In the genomic region with DNA sequence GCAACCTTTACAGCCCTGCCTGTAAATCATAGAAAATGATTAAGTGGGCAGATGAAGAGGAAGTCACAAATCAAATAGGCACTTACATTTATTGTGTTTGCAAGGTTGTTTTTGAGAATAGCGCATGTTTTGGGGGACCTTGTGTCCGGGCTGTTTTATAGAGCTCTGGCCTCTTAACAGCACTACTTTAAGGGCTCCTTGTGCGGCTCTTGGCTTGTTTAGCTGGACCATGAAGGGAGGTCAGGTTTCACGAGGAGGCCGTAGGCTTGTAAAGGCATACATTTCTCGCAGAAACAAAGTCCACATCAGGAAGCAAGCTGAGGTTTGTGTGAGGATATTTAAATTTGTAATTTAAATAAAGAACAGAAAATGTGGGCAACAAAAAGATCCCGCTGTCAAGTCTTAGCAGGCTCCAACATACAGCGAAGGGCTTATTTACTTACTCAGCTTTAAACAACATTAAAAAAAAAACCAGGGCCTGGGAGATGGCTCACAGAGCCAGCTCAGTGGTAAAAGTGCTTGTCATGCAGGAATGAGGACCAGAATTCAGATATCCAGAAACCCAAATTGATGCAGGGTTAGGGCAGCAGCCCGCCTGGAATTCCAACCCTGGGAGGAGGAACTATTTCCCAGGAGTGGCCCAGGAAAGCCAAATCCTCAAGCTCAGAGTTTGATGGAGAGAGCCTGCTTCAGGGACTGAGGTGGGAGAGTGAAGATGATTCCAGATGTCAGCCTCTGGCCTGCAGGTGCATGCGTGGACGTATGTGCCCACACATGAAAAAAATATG, we compare ENCODE assay signal across 14 mouse cellular contexts. TPM values are rescaled to one million over a fixed set of nuclear protein-coding genes. Genes with fewer than 3 reads are reported as not detected.
A peak's percentile ranks its signal among the peaks of the same experiment; 100 is the strongest.
DNase-seq lines count a peak whose midpoint lies in the region; ATAC-seq and TF ChIP-seq lines count a peak whose summit lies in the region.
"Had no signal": no experiment of that assay in that cellular context is flagged by ENCODE, and none has a peak within 500 bp of the region (broad histone marks: within the 10 kb centered on the region; RNA-seq: fewer than 3 reads in every experiment).

No protein-coding gene starts in this region.

- WGBS in forebrain, embryonic 10.5 days = 70% methylated on average over 11 of the region's 11 CpGs
- WGBS in forebrain, embryonic 12.5 days = 57% methylated on average over 11 of the region's 11 CpGs
- WGBS in kidney, postnatal 0 days = 27% methylated on average over 11 of the region's 11 CpGs
- WGBS in kidney, adult 2 months = 59% methylated on average over 11 of the region's 11 CpGs
- 37% methylated on average over 11 of the region's 11 CpGs for WGBS in embryonic facial prominence, embryonic 15.5 days

- peak overlapping the region; percentile 56; the same call in 1 of the 2 replicates for H3K27ac ChIP-seq in forebrain, embryonic 10.5 days
- H3K27ac ChIP-seq in forebrain, embryonic 12.5 days = no peak overlapping the region
- H3K27ac ChIP-seq in kidney, postnatal 0 days = no peak overlapping the region
- H3K27ac ChIP-seq in kidney, adult 2 months (ENCODE audit: insufficient read depth, low read depth, low read length) = no peak overlapping the region
- peak overlapping the region; percentile 80 for H3K27ac ChIP-seq in embryonic facial prominence, embryonic 15.5 days (replicated peaks)

- H3K9me3 ChIP-seq in forebrain, embryonic 10.5 days = no peaks in the 10 kb centered on the region
- H3K9me3 ChIP-seq in forebrain, embryonic 12.5 days = no peaks in the 10 kb centered on the region
- no peaks in the 10 kb centered on the region for H3K9me3 ChIP-seq in kidney, postnatal 0 days (replicated peaks; ENCODE audit: low read length)
- no peaks in the 10 kb centered on the region for H3K9me3 ChIP-seq in embryonic facial prominence, embryonic 15.5 days (replicated peaks)

- no peaks in the 10 kb centered on the region for H3K27me3 ChIP-seq in forebrain, embryonic 10.5 days (ENCODE audit: poor library complexity, severe bottlenecking)
- H3K27me3 ChIP-seq in forebrain, embryonic 12.5 days = 0 out of 2 replicates have a peak, but pooled peaks cover 5% of the 10 kb centered on the region
- H3K27me3 ChIP-seq in kidney, postnatal 0 days (ENCODE audit: insufficient read depth, low read length) = no peaks in the 10 kb centered on the region
- H3K27me3 ChIP-seq in kidney, adult 2 months (replicated peaks; ENCODE audit: control insufficient read depth, insufficient read depth, low read length) = no peaks in the 10 kb centered on the region
- H3K27me3 ChIP-seq in embryonic facial prominence, embryonic 15.5 days = no peaks in the 10 kb centered on the region

- H3K4me1 ChIP-seq in forebrain, embryonic 10.5 days = peaks cover 45% of the 10 kb centered on the region
- H3K4me1 ChIP-seq in forebrain, embryonic 12.5 days = peaks cover 26% of the 10 kb centered on the region
- H3K4me1 ChIP-seq in kidney, postnatal 0 days (replicated peaks; ENCODE audit: insufficient read depth, low read length) = peaks cover 11% of the 10 kb centered on the region
- no peaks in the 10 kb centered on the region for H3K4me1 ChIP-seq in kidney, adult 2 months (ENCODE audit: control insufficient read depth, insufficient read depth, low read length)
- H3K4me1 ChIP-seq in embryonic facial prominence, embryonic 15.5 days = peaks cover 29% of the 10 kb centered on the region

- no peak for ATAC-seq in forebrain, embryonic 12.5 days (ENCODE audit: low FRiP score)
- no peak; the same call in 1 of the 2 replicates for ATAC-seq in kidney, postnatal 0 days (replicated peaks; ENCODE audit: low FRiP score, low read depth)
- 0 out of 2 replicates have a peak, but pooled peaks have one; percentile 40 for ATAC-seq in embryonic facial prominence, embryonic 15.5 days (ENCODE audit: insufficient number of reproducible peaks, low FRiP score, low TSS enrichment, low read depth)
- ATAC-seq: hindbrain, embryonic 16.5 days had no signal

- H3K4me3 ChIP-seq in forebrain, embryonic 10.5 days = no peak overlapping the region
- H3K4me3 ChIP-seq in forebrain, embryonic 12.5 days (replicated peaks) = no peak overlapping the region
- H3K4me3 ChIP-seq in kidney, postnatal 0 days (replicated peaks; ENCODE audit: low read depth, low read length) = no peak overlapping the region
- no peak overlapping the region for H3K4me3 ChIP-seq in kidney, adult 2 months (ENCODE audit: insufficient read depth, low read depth, low read length)
- no peak overlapping the region for H3K4me3 ChIP-seq in embryonic facial prominence, embryonic 15.5 days (replicated peaks)
- H3K4me3 ChIP-seq: erythroblast, embryonic 14.5 days had no signal

- no peak for DNase-seq in forebrain, embryonic 10.5 days (ENCODE audit: extremely low spot score, low spot score)
- peak; percentile 72 for DNase-seq in kidney, postnatal 0 days (ENCODE audit: low spot score)
- DNase-seq in kidney, adult 2 months = no peak
- DNase-seq in urinary bladder, adult 18-20 months (ENCODE audit: low spot score in 2 of 2) = no peak
- no peak for DNase-seq in cerebellum, adult 9-11 months
- no peak for DNase-seq in thymus, postnatal 0 days (ENCODE audit: low spot score)
- DNase-seq: adrenal gland, postnatal 14 days; cerebellum, adult 9-10 months; gastrocnemius, postnatal 36 days; lung, postnatal 10 days had no signal

- H3K36me3 ChIP-seq in forebrain, embryonic 10.5 days (replicated peaks) = peaks cover 49% of the 10 kb centered on the region
- H3K36me3 ChIP-seq in forebrain, embryonic 12.5 days (replicated peaks) = 0 out of 2 replicates have a peak, but pooled peaks cover 2% of the 10 kb centered on the region
- H3K36me3 ChIP-seq in kidney, postnatal 0 days (ENCODE audit: insufficient read depth, low read length) = no peaks in the 10 kb centered on the region
- no peaks in the 10 kb centered on the region for H3K36me3 ChIP-seq in kidney, adult 2 months (ENCODE audit: control insufficient read depth, insufficient read depth, low read length)
- H3K36me3 ChIP-seq in embryonic facial prominence, embryonic 15.5 days = no peaks in the 10 kb centered on the region

- TF ChIP-seq POLR2A in kidney, adult 2 months (IDR thresholded peaks at IDR 0.05; ENCODE audit: low read depth, low read length) = no peak

- H3K4me2 ChIP-seq in forebrain, embryonic 12.5 days = no peak overlapping the region
- peak overlapping the region; percentile 10; the same call in 1 of the 2 replicates for H3K4me2 ChIP-seq in kidney, postnatal 0 days (ENCODE audit: low read length)
- no peak overlapping the region for H3K4me2 ChIP-seq in embryonic facial prominence, embryonic 15.5 days (replicated peaks)

- no peak overlapping the region for H3K9ac ChIP-seq in forebrain, embryonic 12.5 days
- H3K9ac ChIP-seq in kidney, postnatal 0 days (ENCODE audit: low read depth, low read length) = no peak overlapping the region
- H3K9ac ChIP-seq in embryonic facial prominence, embryonic 15.5 days = no peak overlapping the region

- no peak for TF ChIP-seq CTCF in kidney, postnatal 0 days (IDR thresholded peaks at IDR 0.05; ENCODE audit: low read depth)
- TF ChIP-seq CTCF in kidney, adult 2 months (conservative IDR thresholded peaks at IDR 0.05; ENCODE audit: insufficient read depth, insufficient read length, low read depth, low read length) = no peak

RNA-seq across cellular contexts. Expression of a gene that starts 30.2 kb away (rescaled TPM):
- polyA plus RNA-seq in forebrain, embryonic 10.5 days (2016; fragmentation: Nextera tagmentation; extraction: Ambion mirVana) = 10.1 and 11.5 TPM in 2 replicates
- polyA plus RNA-seq in forebrain, embryonic 12.5 days (2016; fragmentation: Nextera tagmentation; extraction: Ambion mirVana) = 1.7 and 2.7 TPM in 2 replicates
- 1.2 TPM in 2 replicates for polyA plus RNA-seq in kidney, postnatal 0 days (2015; fragmentation: Nextera tagmentation; extraction: Ambion mirVana)
- polyA plus RNA-seq in kidney, adult 2 months (2012; rRNA removed) = 0.06 and 0.15 TPM in 2 replicates
- 1.1 and 1.2 TPM in 2 replicates for polyA plus RNA-seq in embryonic facial prominence, embryonic 15.5 days (2015; fragmentation: Nextera tagmentation; extraction: Ambion mirVana)
- 0.13 and 0.17 TPM in 2 replicates for polyA plus RNA-seq in thymus, postnatal 0 days (2015; fragmentation: Nextera tagmentation; extraction: Ambion mirVana)
- polyA plus RNA-seq: erythroblast, embryonic 14.5 days had no signal

Comparison
In these comparisons a context has a peak if more than half of its experiments do, and no peak if none do; other contexts are left out.
1. H3K27ac ChIP-seq: peak in forebrain, embryonic 10.5 days (single experiment) and embryonic facial prominence, embryonic 15.5 days (single experiment); none in forebrain, embryonic 12.5 days (single experiment), kidney, postnatal 0 days (single experiment) and kidney, adult 2 months (single experiment).